Mouse (Mus musculus) cerebellum, adult 2 months (tissue): ENCODE measurements around the gene 1110059E24Rik.

Experiments used
- CTCF ChIP-seq: fragments of 200-500 bp; IDR thresholded peaks from 2 replicates; pipeline ENCODE4 v1.5.1; 2011; ENCODE audit warnings: low read depth, mild to moderate bottlenecking, control low read depth, low read length, moderate library complexity, borderline replicate concordance; ENCODE audit not compliant: insufficient read depth
- POLR2A ChIP-seq: fragments of 200-500 bp; IDR thresholded peaks from 2 replicates; pipeline ENCODE4 v1.6.1; 2011; ENCODE audit warnings: low read length, control low read depth, borderline replicate concordance; ENCODE audit not compliant: insufficient read depth

- no peak for TF ChIP-seq POLR2A
- no peak for TF ChIP-seq CTCF
These were observed 22.0 kb downstream of the 1110059E24Rik start for GRCm38 (mm10) chr19:21630656-21631331.
